Mouse (Mus musculus) thymus, adult 2 months (tissue): ENCODE measurements around the gene Kank3. TPM values are rescaled to one million over a fixed set of nuclear protein-coding genes. Genes with fewer than 3 reads are reported as not detected.

ENCODE experiments used
- DNase-seq: peaks from one replicate; pipeline ENCODE4 v3.0.0; 2021
- H3K27ac ChIP-seq: fragments of 200-500 bp; 2 replicates; pipeline ENCODE4 v1.5.1; 2012; ENCODE audit warnings: low read length, control low read depth; ENCODE audit not compliant: control insufficient read depth, insufficient read depth
- H3K27me3 ChIP-seq: fragments of 200-500 bp; 2 replicates; pipeline ENCODE4 v1.6.1; 2012; ENCODE audit warnings: mild to moderate bottlenecking, low read length, moderate library complexity, mixed read lengths; ENCODE audit not compliant: control insufficient read depth, insufficient read depth
- H3K36me3 ChIP-seq: fragments of 200-500 bp; 2 replicates; pipeline ENCODE4 v1.6.1; 2012; ENCODE audit warnings: mild to moderate bottlenecking, low read length, moderate library complexity; ENCODE audit not compliant: control insufficient read depth, insufficient read depth
- H3K4me1 ChIP-seq: fragments of 200-500 bp; replicated peaks from 2 replicates; pipeline ENCODE4 v1.6.1; 2012; ENCODE audit warnings: low read length; ENCODE audit not compliant: control insufficient read depth, insufficient read depth
- H3K4me3 ChIP-seq: fragments of 200-500 bp; 2 replicates; pipeline ENCODE4 v1.5.1; 2012; ENCODE audit warnings: mild to moderate bottlenecking, low read length, control low read depth, moderate library complexity; ENCODE audit not compliant: control insufficient read depth, insufficient read depth
- CTCF ChIP-seq: fragments of 200-500 bp; IDR thresholded peaks from 2 replicates; pipeline ENCODE4 v1.5.1; 2012; ENCODE audit warnings: mild to moderate bottlenecking, control low read depth, low read length, moderate library complexity, borderline replicate concordance; ENCODE audit not compliant: control insufficient read depth, poor library complexity, insufficient read depth; ENCODE audit errors: extremely low read depth
- POLR2A ChIP-seq: fragments of 200-500 bp; IDR thresholded peaks from 2 replicates; pipeline ENCODE4 v1.6.1; 2012; ENCODE audit warnings: mild to moderate bottlenecking, low read length, control low read depth, moderate library complexity; ENCODE audit not compliant: control insufficient read depth, poor library complexity, insufficient read depth; ENCODE audit errors: extremely low read depth
- WGBS: fragments of 180-500 bp; shearing (Covaris S2); methylation state at CpG from one replicate; pipeline ENCODE4 v1.1.7; 2018; 5-methylcytosine and 5-hydroxymethylcytosine counted together
- polyA plus RNA-seq: library from polyadenylated mRNA; depleted of rRNA; stranded (reverse); fragments of >200 nt; gene quantifications from 2 replicates; pipeline ENCODE4 v1.2.3, GENCODE M21; 2012

The Kank3 gene
- polyA plus RNA-seq, 1 experiment = 29.3 TPM

DNA sequence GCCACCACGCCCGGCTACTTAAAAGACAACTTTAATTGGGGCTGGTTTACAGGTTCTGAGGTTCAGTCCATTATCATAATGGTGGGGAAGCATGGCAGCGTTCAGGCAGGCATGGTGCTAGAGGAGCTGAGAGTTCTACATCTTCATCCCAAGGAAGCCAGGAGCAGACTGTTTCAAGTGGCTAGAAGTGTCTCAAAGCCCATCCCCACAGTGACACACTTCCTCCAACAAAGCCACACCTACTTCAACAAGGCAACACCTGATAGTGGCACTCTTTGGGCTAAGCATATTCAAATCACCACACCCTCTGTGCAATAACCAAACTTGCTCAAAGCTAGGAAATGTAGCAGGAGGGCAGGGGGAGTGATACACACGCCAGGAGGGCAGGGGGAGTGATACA is 6.1 kb upstream of the Kank3 start:
- no peak overlapping the region for H3K27ac ChIP-seq
- no peak for DNase-seq
- no peaks in the 10 kb centered on the region for H3K36me3 ChIP-seq
- no peak for TF ChIP-seq CTCF
- TF ChIP-seq POLR2A = no peak
- H3K27me3 ChIP-seq = no peaks in the 10 kb centered on the region; the same call in 1 of the 2 replicates
- H3K4me1 ChIP-seq = no peaks in the 10 kb centered on the region
- H3K4me3 ChIP-seq = no peak overlapping the region
- 66% methylated on average over 4 of the region's 4 CpGs for WGBS

DNA sequence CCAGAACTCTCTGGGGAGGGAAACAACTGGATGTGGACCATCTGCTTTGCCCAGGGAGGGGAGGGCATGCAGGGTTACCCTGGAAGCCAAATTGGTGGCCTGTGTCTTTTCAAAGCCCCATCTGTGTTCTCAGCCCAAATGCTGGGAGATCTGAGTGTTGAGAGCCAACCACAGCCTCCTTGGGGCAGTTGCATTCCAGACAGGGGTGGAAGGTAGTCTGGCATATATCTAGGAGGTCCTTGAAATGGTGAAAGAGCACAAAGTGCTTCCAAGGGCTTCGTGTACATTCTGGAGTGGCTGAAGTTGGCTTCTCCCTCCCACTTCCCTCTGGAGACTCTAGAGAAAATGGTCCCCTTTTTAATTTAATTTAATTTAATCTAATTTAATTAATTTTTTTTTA is 5.6 kb upstream of the Kank3 start:
- no peak overlapping the region for H3K27ac ChIP-seq
- H3K36me3 ChIP-seq = no peaks in the 10 kb centered on the region
- H3K27me3 ChIP-seq = no peaks in the 10 kb centered on the region; the same call in 1 of the 2 replicates
- H3K4me1 ChIP-seq = no peaks in the 10 kb centered on the region
- TF ChIP-seq POLR2A (no peak), CTCF (no peak)
- H3K4me3 ChIP-seq = no peak overlapping the region
- WGBS = 85% methylated on average over 1 of the region's 1 CpGs
- no peak for DNase-seq

DNA sequence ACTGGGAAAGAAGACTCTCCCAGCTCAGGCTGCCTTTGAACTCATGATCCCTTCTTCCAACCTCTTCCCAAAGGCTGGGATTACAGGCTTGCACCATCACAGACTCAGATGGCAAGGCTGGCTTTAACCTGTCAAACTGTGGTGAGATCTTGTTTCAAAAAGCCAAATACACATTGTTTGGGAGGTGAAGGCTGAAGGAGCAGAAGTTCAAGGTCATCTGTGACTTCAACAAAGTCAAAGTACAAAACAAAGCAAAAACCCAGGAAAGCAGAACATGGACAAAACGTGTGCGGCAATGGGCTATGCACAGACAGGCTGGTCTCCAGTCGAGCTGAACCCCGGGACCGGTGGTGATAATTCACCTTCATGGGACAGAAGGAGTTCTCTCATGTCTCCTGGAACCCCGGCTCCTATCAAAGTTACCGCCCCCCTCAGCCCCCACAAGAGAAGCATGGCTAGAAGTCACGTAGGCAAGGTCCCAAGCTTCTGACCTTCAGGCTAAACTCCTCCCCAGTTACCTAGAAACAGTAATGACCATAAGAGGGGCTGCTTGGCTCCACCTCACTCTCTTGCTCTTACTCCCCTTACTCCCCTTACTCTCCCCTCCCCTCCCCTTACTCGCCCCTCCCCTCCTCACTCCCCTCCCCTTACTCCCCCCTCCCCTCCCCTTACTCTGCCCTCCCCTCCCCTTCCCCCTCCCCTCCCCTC is 3.0 kb upstream of the Kank3 start:
- Histone ChIP-seq H3K36me3 (no peaks in the 10 kb centered on the region), H3K27me3 (peaks cover 4% of the 10 kb centered on the region; the same call in 1 of the 2 replicates), H3K4me3 (no peak overlapping the region), H3K4me1 (peaks cover 6% of the 10 kb centered on the region; the same call in 1 of the 2 replicates), H3K27ac (no peak overlapping the region)
- TF ChIP-seq CTCF (no peak), POLR2A (no peak)
- 71% methylated on average over 8 of the region's 9 CpGs for WGBS
- no peak for DNase-seq

DNA sequence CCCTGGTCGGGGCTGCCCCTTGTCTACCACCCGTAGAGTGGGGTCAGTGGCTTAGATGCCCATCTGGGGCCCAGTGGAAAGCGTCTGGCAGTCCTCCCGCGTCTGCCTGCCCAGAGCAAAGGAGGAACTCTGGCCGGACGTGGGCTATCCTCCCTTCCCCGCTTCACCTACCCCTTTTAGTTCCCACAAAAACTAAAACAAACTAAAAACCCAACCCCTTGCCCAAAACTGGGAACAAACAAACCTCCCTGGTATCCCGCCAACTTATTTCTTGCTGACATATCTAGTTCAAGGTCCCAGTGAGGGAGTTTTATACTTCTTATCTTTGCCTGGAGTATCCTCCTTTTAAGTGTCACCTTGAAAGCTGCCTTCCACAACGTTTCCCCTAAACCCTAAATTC is 2.1 kb upstream of the Kank3 start:
- WGBS = 12% methylated on average over 10 of the region's 10 CpGs
- H3K36me3 ChIP-seq = no peaks in the 10 kb centered on the region
- peaks cover 4% of the 10 kb centered on the region; the same call in 1 of the 2 replicates for H3K27me3 ChIP-seq
- no peak overlapping the region for H3K27ac ChIP-seq
- DNase-seq = no peak
- no peak overlapping the region for H3K4me3 ChIP-seq
- peaks cover 6% of the 10 kb centered on the region; the same call in 1 of the 2 replicates for H3K4me1 ChIP-seq
- no peak for TF ChIP-seq POLR2A
- TF ChIP-seq CTCF = no peak

DNA sequence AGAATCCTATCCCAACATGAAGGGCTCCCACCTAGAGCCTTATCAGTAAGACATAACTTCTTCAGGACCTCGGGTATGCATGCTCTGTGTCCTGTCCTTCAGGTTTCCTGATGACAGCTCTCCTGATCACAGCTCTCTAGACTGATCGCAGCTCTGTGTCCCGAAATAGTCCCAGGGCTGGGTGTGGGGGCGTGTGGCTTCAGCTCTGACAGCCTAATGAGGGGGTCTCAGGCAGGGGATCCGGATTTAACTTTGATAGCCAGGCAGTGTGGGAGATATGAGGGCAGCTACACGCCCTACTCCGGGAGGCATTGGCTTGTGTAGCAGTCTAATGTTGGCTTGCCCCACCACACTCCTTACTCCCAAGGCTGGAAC is 810 bp downstream of the Kank3 start:
- Histone ChIP-seq H3K4me3 (no peak overlapping the region; the same call in 1 of the 2 replicates), H3K27me3 (peaks cover 4% of the 10 kb centered on the region; the same call in 1 of the 2 replicates), H3K27ac (no peak overlapping the region), H3K4me1 (peaks cover 6% of the 10 kb centered on the region; the same call in 1 of the 2 replicates), H3K36me3 (no peaks in the 10 kb centered on the region)
- TF ChIP-seq POLR2A (no peak), CTCF (no peak)
- DNase-seq = no peak
- 41% methylated on average over 7 of the region's 7 CpGs for WGBS

DNA sequence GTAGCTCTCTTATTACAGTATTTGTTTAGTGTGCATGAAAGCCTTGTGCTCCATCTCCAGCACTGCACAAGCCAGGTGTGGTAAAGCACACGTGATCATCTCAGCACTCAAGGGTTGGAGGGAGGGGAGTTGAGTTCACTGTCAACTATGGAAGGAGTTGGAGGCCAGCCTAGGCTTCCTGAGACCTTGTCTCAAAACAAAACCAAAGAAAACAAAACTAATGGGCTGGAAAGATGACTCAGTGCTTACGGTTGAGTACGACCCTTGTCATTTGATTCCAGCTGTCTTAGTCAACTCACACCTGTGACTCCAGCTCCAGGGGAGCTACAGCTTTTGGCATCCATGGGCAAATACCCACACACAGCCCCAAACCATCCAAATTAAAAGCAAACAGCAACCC is 2.2 kb downstream of the Kank3 start:
- DNase-seq = no peak
- TF ChIP-seq POLR2A (no peak), CTCF (no peak)
- Histone ChIP-seq H3K4me3 (no peak overlapping the region), H3K27me3 (peaks cover 4% of the 10 kb centered on the region; the same call in 1 of the 2 replicates), H3K4me1 (peaks cover 10% of the 10 kb centered on the region), H3K27ac (no peak overlapping the region), H3K36me3 (no peaks in the 10 kb centered on the region)
- WGBS = 44% methylated on average over 3 of the region's 3 CpGs
